Mouse (Mus musculus): Measurements from ENCODE around the gene St6galnac4. TPM values are rescaled to one million over a fixed set of nuclear protein-coding genes. Genes with fewer than 3 reads are reported as not detected.
A peak's percentile ranks its signal among the peaks of the same experiment; 100 is the strongest.

Gene St6galnac4
- polyA plus RNA-seq, 1 experiment from 2014 or later: 7.4 TPM

GRCm38 (mm10) chr2:32606161-32607142, 19.6 kb downstream of the St6galnac4 start:
- Histone ChIP-seq H3K9ac (ENCODE audit: low read depth, low read length) (peak overlapping the region; percentile 76), H3K4me1 (ENCODE audit: control insufficient read depth, low read depth, low read length) (peaks cover 60% of the 10 kb centered on the region), H3K27ac (ENCODE audit: low read length) (peak overlapping the region; percentile 73), H3K4me3 (ENCODE audit: low read depth, low read length) (peak overlapping the region; percentile 78), H3K36me3 (ENCODE audit: control insufficient read depth, insufficient read depth) (no peaks in the 10 kb centered on the region), H3K9me3 (replicated peaks; ENCODE audit: control insufficient read depth, low read length) (no peaks in the 10 kb centered on the region), H3K27me3 (ENCODE audit: control insufficient read depth, insufficient read depth, low read depth, low read length) (no peaks in the 10 kb centered on the region), H3K4me2 (ENCODE audit: low read depth, low read length) (peak overlapping the region; percentile 97)
- ATAC-seq (ENCODE audit: low read depth): peak; percentile 74
- WGBS (ENCODE audit: insufficient replicate concordance): 10% methylated on average over 54 of the region's 55 CpGs

- H3K4me1 ChIP-seq (ENCODE audit: control insufficient read depth, low read depth, low read length): peaks cover 53% of the 10 kb centered on the region
Measured at GRCm38 (mm10) chr2:32607262-32607947, 20.5 kb downstream of the St6galnac4 start.

GRCm38 (mm10) chr2:32608141-32608777, 21.4 kb downstream of the St6galnac4 start:
- Histone ChIP-seq H3K9me3 (replicated peaks; ENCODE audit: control insufficient read depth, low read length) (no peaks in the 10 kb centered on the region), H3K4me2 (ENCODE audit: low read depth, low read length) (peak overlapping the region; percentile 97), H3K36me3 (ENCODE audit: control insufficient read depth, insufficient read depth) (no peaks in the 10 kb centered on the region), H3K4me3 (ENCODE audit: low read depth, low read length) (peak overlapping the region; percentile 78), H3K9ac (ENCODE audit: low read depth, low read length) (peak overlapping the region; percentile 76), H3K27me3 (ENCODE audit: control insufficient read depth, insufficient read depth, low read depth, low read length) (no peaks in the 10 kb centered on the region), H3K27ac (ENCODE audit: low read length) (peak overlapping the region; percentile 85), H3K4me1 (ENCODE audit: control insufficient read depth, low read depth, low read length) (peaks cover 50% of the 10 kb centered on the region)
- under 1% methylated on average over 25 of the region's 25 CpGs for WGBS (ENCODE audit: insufficient replicate concordance)
- peak; percentile 78 for ATAC-seq (ENCODE audit: low read depth)

More at GRCm38 (mm10) chr2:32607262-32607947, 20.5 kb downstream of the St6galnac4 start:
- peak; percentile 9; the same call in 1 of the 2 replicates for ATAC-seq (ENCODE audit: low read depth)
- H3K4me2 ChIP-seq (ENCODE audit: low read depth, low read length): peak overlapping the region; percentile 97
- peak overlapping the region; percentile 76 for H3K9ac ChIP-seq (ENCODE audit: low read depth, low read length)
- peak overlapping the region; percentile 78 for H3K4me3 ChIP-seq (ENCODE audit: low read depth, low read length)
- H3K36me3 ChIP-seq (ENCODE audit: control insufficient read depth, insufficient read depth): no peaks in the 10 kb centered on the region
- no peaks in the 10 kb centered on the region for H3K27me3 ChIP-seq (ENCODE audit: control insufficient read depth, insufficient read depth, low read depth, low read length)
- H3K27ac ChIP-seq (ENCODE audit: low read length): peak overlapping the region; percentile 73
- WGBS (ENCODE audit: insufficient replicate concordance): 0% methylated on average over 34 of the region's 34 CpGs
- H3K9me3 ChIP-seq (replicated peaks; ENCODE audit: control insufficient read depth, low read length): no peaks in the 10 kb centered on the region

GRCm38 (mm10) chr2:32608778-32609435, 22.0 kb downstream of the St6galnac4 start:
- H3K9me3 ChIP-seq (replicated peaks; ENCODE audit: control insufficient read depth, low read length): no peaks in the 10 kb centered on the region
- peak overlapping the region; percentile 76 for H3K9ac ChIP-seq (ENCODE audit: low read depth, low read length)
- peak overlapping the region; percentile 97 for H3K4me2 ChIP-seq (ENCODE audit: low read depth, low read length)
- no peaks in the 10 kb centered on the region for H3K36me3 ChIP-seq (ENCODE audit: control insufficient read depth, insufficient read depth)
- peak; percentile 64 for ATAC-seq (ENCODE audit: low read depth)
- peaks cover 50% of the 10 kb centered on the region for H3K4me1 ChIP-seq (ENCODE audit: control insufficient read depth, low read depth, low read length)
- H3K27me3 ChIP-seq (ENCODE audit: control insufficient read depth, insufficient read depth, low read depth, low read length): no peaks in the 10 kb centered on the region
- H3K4me3 ChIP-seq (ENCODE audit: low read depth, low read length): peak overlapping the region; percentile 78
- 42% methylated on average over 18 of the region's 18 CpGs for WGBS (ENCODE audit: insufficient replicate concordance)
- peak overlapping the region; percentile 85 for H3K27ac ChIP-seq (ENCODE audit: low read length)

GRCm38 (mm10) chr2:32610610-32611229, 23.8 kb downstream of the St6galnac4 start:
- Histone ChIP-seq H3K4me2 (ENCODE audit: low read depth, low read length) (peak overlapping the region; percentile 97), H3K9me3 (replicated peaks; ENCODE audit: control insufficient read depth, low read length) (no peaks in the 10 kb centered on the region), H3K36me3 (ENCODE audit: control insufficient read depth, insufficient read depth) (no peaks in the 10 kb centered on the region; the same call in 1 of the 2 replicates), H3K4me3 (ENCODE audit: low read depth, low read length) (peak overlapping the region; percentile 56), H3K9ac (ENCODE audit: low read depth, low read length) (peak overlapping the region; percentile 51), H3K27ac (ENCODE audit: low read length) (peak overlapping the region; percentile 38; the same call in 1 of the 2 replicates), H3K4me1 (ENCODE audit: control insufficient read depth, low read depth, low read length) (peaks cover 50% of the 10 kb centered on the region), H3K27me3 (ENCODE audit: control insufficient read depth, insufficient read depth, low read depth, low read length) (no peaks in the 10 kb centered on the region)
- ATAC-seq (ENCODE audit: low read depth): no peak
- WGBS (ENCODE audit: insufficient replicate concordance): 15% methylated on average over 23 of the region's 23 CpGs

- peaks cover 43% of the 10 kb centered on the region for H3K4me1 ChIP-seq (ENCODE audit: control insufficient read depth, low read depth, low read length)
- H3K9me3 ChIP-seq (replicated peaks; ENCODE audit: control insufficient read depth, low read length): no peaks in the 10 kb centered on the region
- no peak overlapping the region for H3K27ac ChIP-seq (ENCODE audit: low read length)
- 77% methylated on average over 26 of the region's 26 CpGs for WGBS (ENCODE audit: insufficient replicate concordance)
- H3K36me3 ChIP-seq (ENCODE audit: control insufficient read depth, insufficient read depth): peaks cover 3% of the 10 kb centered on the region
- H3K9ac ChIP-seq (ENCODE audit: low read depth, low read length): no peak overlapping the region
- H3K4me3 ChIP-seq (ENCODE audit: low read depth, low read length): no peak overlapping the region
- ATAC-seq (ENCODE audit: low read depth): no peak
- H3K4me2 ChIP-seq (ENCODE audit: low read depth, low read length): no peak overlapping the region
- no peaks in the 10 kb centered on the region for H3K27me3 ChIP-seq (ENCODE audit: control insufficient read depth, insufficient read depth, low read depth, low read length)
Measured at GRCm38 (mm10) chr2:32612274-32612673, 25.4 kb downstream of the St6galnac4 start.

GRCm38 (mm10) chr2:32617109-32617508, 30.2 kb downstream of the St6galnac4 start:
- no peak overlapping the region for H3K4me2 ChIP-seq (ENCODE audit: low read depth, low read length)
- H3K4me1 ChIP-seq (ENCODE audit: control insufficient read depth, low read depth, low read length): peaks cover 16% of the 10 kb centered on the region
- H3K9me3 ChIP-seq (replicated peaks; ENCODE audit: control insufficient read depth, low read length): 0 out of 2 replicates have a peak, but pooled peaks cover 2% of the 10 kb centered on the region
- no peak overlapping the region for H3K4me3 ChIP-seq (ENCODE audit: low read depth, low read length)
- ATAC-seq (ENCODE audit: low read depth): no peak
- no peak overlapping the region for H3K9ac ChIP-seq (ENCODE audit: low read depth, low read length)
- H3K27ac ChIP-seq (ENCODE audit: low read length): no peak overlapping the region
- peaks cover 9% of the 10 kb centered on the region for H3K36me3 ChIP-seq (ENCODE audit: control insufficient read depth, insufficient read depth)
- no peaks in the 10 kb centered on the region for H3K27me3 ChIP-seq (ENCODE audit: control insufficient read depth, insufficient read depth, low read depth, low read length)
- 80% methylated on average over 1 of the region's 1 CpGs for WGBS (ENCODE audit: insufficient replicate concordance)

- peaks cover 9% of the 10 kb centered on the region for H3K36me3 ChIP-seq (ENCODE audit: control insufficient read depth, insufficient read depth)
Measured at GRCm38 (mm10) chr2:32617601-32618000, 30.7 kb downstream of the St6galnac4 start.

More at GRCm38 (mm10) chr2:32617601-32618000, 30.7 kb downstream of the St6galnac4 start:
- Histone ChIP-seq H3K4me1 (ENCODE audit: control insufficient read depth, low read depth, low read length) (peaks cover 16% of the 10 kb centered on the region), H3K9ac (ENCODE audit: low read depth, low read length) (no peak overlapping the region), H3K9me3 (replicated peaks; ENCODE audit: control insufficient read depth, low read length) (0 out of 2 replicates have a peak, but pooled peaks cover 2% of the 10 kb centered on the region), H3K4me3 (ENCODE audit: low read depth, low read length) (no peak overlapping the region), H3K27ac (ENCODE audit: low read length) (no peak overlapping the region), H3K27me3 (ENCODE audit: control insufficient read depth, insufficient read depth, low read depth, low read length) (no peaks in the 10 kb centered on the region), H3K4me2 (ENCODE audit: low read depth, low read length) (no peak overlapping the region)
- 79% methylated on average over 4 of the region's 4 CpGs for WGBS (ENCODE audit: insufficient replicate concordance)
- ATAC-seq (ENCODE audit: low read depth): no peak

Measured in liver, embryonic 16.5 days (tissue).